Mouse (Mus musculus) MEL (cell line): ENCODE results near the gene Cyp2c55.

Source experiments
- CHD1 ChIP-seq: IDR thresholded peaks from 2 replicates; pipeline ENCODE4 v1.6.1; 2012; ENCODE audit warnings: low read depth, mild to moderate bottlenecking, inconsistent platforms, low read length, improper control_type of control experiment
- CTCF ChIP-seq, 3 experiments: IDR thresholded peaks in 2 of 3; conservative IDR thresholded peaks in 1 of 3; 2 replicates each; pipeline ENCODE4 v1.5.1; 2011 to 2012; ENCODE audit warnings: low read length in 3 of 3, low read depth in 2 of 3, mild to moderate bottlenecking in 2 of 3, improper control_type of control experiment in 1 of 3, inconsistent platforms in 1 of 3, mixed read lengths in 1 of 3, moderate library complexity in 1 of 3; ENCODE audit not compliant: control insufficient read depth in 1 of 3, insufficient read depth in 1 of 3, poor library complexity in 1 of 3, severe bottlenecking in 1 of 3
- E2F4 ChIP-seq: IDR thresholded peaks from 2 replicates; pipeline ENCODE4 v1.6.1; 2011; ENCODE audit warnings: low read depth, low read length, improper control_type of control experiment, borderline replicate concordance
- HCFC1 ChIP-seq: IDR thresholded peaks from 2 replicates; pipeline ENCODE4 v1.6.1; 2012; ENCODE audit warnings: low read depth, mild to moderate bottlenecking, inconsistent platforms, low read length, improper control_type of control experiment, moderate library complexity
- MYB ChIP-seq: IDR thresholded peaks from 2 replicates; pipeline ENCODE4 v1.6.1; 2011; ENCODE audit warnings: mild to moderate bottlenecking, low read depth, low read length, improper control_type of control experiment
- TAL1 ChIP-seq: IDR thresholded peaks from 2 replicates; pipeline ENCODE4 v1.6.1; 2012; ENCODE audit warnings: mild to moderate bottlenecking, inconsistent platforms, low read length, moderate library complexity, mixed read lengths
- UBTF ChIP-seq: IDR thresholded peaks from 2 replicates; pipeline ENCODE4 v1.6.1; 2012; ENCODE audit warnings: low read depth, mild to moderate bottlenecking, inconsistent platforms, low read length, improper control_type of control experiment, moderate library complexity, borderline replicate concordance; ENCODE audit not compliant: insufficient read depth
- USF2 ChIP-seq, 2 experiments: IDR thresholded peaks; 2 replicates each; pipeline ENCODE4 v1.6.1; 2011 to 2012; ENCODE audit warnings: improper control_type of control experiment in 2 of 2, low read length in 2 of 2, borderline replicate concordance in 1 of 2, inconsistent platforms in 1 of 2, low read depth in 1 of 2, mild to moderate bottlenecking in 1 of 2; ENCODE audit not compliant: insufficient read depth in 1 of 2

DNA sequence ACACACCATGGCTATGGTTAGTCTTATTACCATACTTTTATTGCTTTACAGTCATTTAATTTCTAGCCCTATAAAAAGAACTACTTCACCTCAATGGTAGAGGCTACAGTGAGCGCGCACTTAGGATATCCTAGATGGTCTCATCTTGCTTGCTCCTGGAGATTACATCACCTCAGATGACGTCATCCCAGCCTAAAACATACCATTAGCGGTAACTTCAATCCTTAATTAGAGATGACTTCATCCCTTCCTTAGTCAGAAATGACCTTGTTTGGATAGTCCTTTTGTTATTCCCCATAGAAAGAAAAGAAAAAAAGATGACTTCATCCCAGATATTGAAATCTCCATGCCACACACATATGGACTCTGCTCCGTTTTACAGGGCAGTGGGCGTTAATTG, 36.1 kb upstream of the Cyp2c55 start:
- TF ChIP-seq TAL1 (no peak), USF2 (IDR thresholded peaks at IDR 0.05; ENCODE audit: borderline replicate concordance in 1 of 2, insufficient read depth in 1 of 2, low read depth in 1 of 2, low read length in 2 of 2) (no peak), UBTF (no peak), E2F4 (no peak), CTCF (IDR thresholded peaks at IDR 0.05 in 2 of 3, conservative IDR thresholded peaks at IDR 0.05 in 1 of 3; ENCODE audit: control insufficient read depth in 1 of 3, insufficient read depth in 1 of 3, low read depth in 2 of 3, low read length in 3 of 3, poor library complexity in 1 of 3, severe bottlenecking in 1 of 3) (no peak), CHD1 (no peak), MYB (no peak), HCFC1 (no peak)
